ENCODE assay signal across 9 mouse cellular contexts in the genomic region with DNA sequence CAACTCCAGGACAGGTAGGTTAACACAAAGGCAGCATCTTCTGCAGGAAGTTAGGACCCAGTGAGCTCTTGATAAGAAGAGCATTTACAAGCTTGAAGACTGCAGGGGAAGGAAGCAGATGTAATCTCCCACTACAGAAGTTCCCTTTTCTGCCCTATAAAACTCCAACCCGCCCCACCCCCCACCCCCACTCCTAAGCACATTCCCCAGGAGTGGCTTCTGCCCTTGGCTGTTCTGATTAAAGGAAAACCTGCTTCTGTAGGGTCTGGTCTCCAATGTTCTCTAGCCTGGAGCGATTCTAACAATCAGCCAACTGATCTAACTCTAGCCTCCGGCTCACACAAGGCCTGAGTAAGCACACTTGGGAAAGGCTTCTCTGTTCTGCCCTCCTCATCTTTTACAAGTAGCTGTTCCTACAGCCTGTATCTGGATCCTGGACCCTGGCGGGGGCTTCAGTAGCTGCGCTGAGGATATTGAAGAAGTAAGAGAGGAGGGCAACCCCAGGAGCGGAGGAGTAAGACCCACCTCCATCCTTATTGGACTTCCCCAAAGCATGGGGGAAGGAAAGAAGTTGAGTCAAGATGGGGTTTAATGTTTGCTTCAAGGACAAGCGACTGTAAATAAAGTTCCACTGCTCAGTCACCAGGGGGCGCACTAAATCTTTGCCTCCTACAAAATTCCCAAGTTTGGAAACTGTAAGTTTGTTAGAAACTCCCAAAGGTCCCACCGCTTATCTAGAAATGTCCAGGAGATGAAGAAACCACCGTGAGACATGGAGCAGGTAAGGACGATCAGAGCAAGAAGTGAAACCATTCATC. TPM values are rescaled to one million over a fixed set of nuclear protein-coding genes. Genes with fewer than 3 reads are reported as not detected.
A peak's percentile ranks its signal among the peaks of the same experiment; 100 is the strongest.
DNase-seq lines count a peak whose midpoint lies in the region; ATAC-seq and TF ChIP-seq lines count a peak whose summit lies in the region.
"Had no signal": no experiment of that assay in that cellular context is flagged by ENCODE, and none has a peak within 500 bp of the region (broad histone marks: within the 10 kb centered on the region; RNA-seq: fewer than 3 reads in every experiment).

No protein-coding gene starts in this region.

- peak; percentile 64 for DNase-seq in CD4-positive, CD25-positive, alpha-beta regulatory T cell, adult 2 months (ENCODE audit: low read depth, low spot score)
- peak; percentile 34 for DNase-seq in c-Kit-positive CD71-positive TER-119-positive erythroid progenitor cells, embryonic 14.5 days (ENCODE audit: low spot score)
- DNase-seq in kidney, postnatal 4 days, result peak; percentile 75
- DNase-seq in lung, postnatal 36 days, result peak; percentile 28
- peak; percentile 23 for DNase-seq in spleen, adult 12 weeks (ENCODE audit: low spot score)

- peaks cover 20% of the 10 kb centered on the region for H3K4me1 ChIP-seq in E14TG2a.4 (replicated peaks; ENCODE audit: low read depth, low read length)

- H3K4me3 ChIP-seq in E14TG2a.4 (replicated peaks; ENCODE audit: low read length), result peak overlapping the region; percentile 46

- H3K9me3 ChIP-seq in E14TG2a.4 (ENCODE audit: low read length), result no peaks in the 10 kb centered on the region

- TF ChIP-seq CTCF in E14TG2a.4 (conservative IDR thresholded peaks at IDR 0.05; ENCODE audit: low read length), result peak; percentile 94

- ATAC-seq in CD4-positive, CD25-positive, alpha-beta regulatory T cell, adult 4 months, result no peak
- peak; percentile 80 for ATAC-seq in granulocyte monocyte progenitor cell, adult 5-6 weeks (replicated peaks; ENCODE audit: poor library complexity, severe bottlenecking)

- no peaks in the 10 kb centered on the region for H3K36me3 ChIP-seq in E14TG2a.4 (ENCODE audit: insufficient read depth, low read length)

- H3K27me3 ChIP-seq in E14TG2a.4 (ENCODE audit: insufficient read depth, low read length), result 0 out of 2 replicates have a peak, but pooled peaks cover 5% of the 10 kb centered on the region

RNA-seq across cellular contexts. Expression of a gene that starts 36.6 kb away (rescaled TPM):
- not detected for polyA plus RNA-seq in CD4-positive, CD25-positive, alpha-beta regulatory T cell, adult 4 months (2017; shearing (Covaris generic))
- not detected in 2 replicates for total RNA-seq in granulocyte monocyte progenitor cell, adult 5-6 weeks (2014; fragmentation: Nextera tagmentation)
- total RNA-seq in granulocyte monocyte progenitor cell, adult 5-6 weeks (2017), result not detected in 2 replicates
- polyA plus RNA-seq: C2C12 had no signal

RNA-seq across cellular contexts. Expression of a gene that starts 37.5 kb away (rescaled TPM):
- polyA plus RNA-seq in CD4-positive, CD25-positive, alpha-beta regulatory T cell, adult 4 months (2017; shearing (Covaris generic)), result 10 to 100 TPM; 18.6 to 19.9 TPM
- total RNA-seq in granulocyte monocyte progenitor cell, adult 5-6 weeks (2014; fragmentation: Nextera tagmentation), result 34.0 and 37.2 TPM in 2 replicates
- total RNA-seq in granulocyte monocyte progenitor cell, adult 5-6 weeks (2017), result 34.6 and 34.8 TPM in 2 replicates

Comparison
In these comparisons a context has a peak if more than half of its experiments do, and no peak if none do; other contexts are left out.
1. DNase-seq: peak in every context shown above with its lines; median percentile 75 in kidney, postnatal 4 days; 64 in CD4-positive, CD25-positive, alpha-beta regulatory T cell, adult 2 months; 34 in c-Kit-positive CD71-positive TER-119-positive erythroid progenitor cells, embryonic 14.5 days; 28 in lung, postnatal 36 days; 23 in spleen, adult 12 weeks.